Mouse (Mus musculus) heart, adult 2 months (tissue): Measurements from ENCODE around the gene Gm28042.

Experiments
- CTCF ChIP-seq: fragments of 200-600 bp; IDR thresholded peaks from 2 replicates; pipeline ENCODE4 v1.8.1; 2022; ENCODE audit warnings: antibody characterized with exemption, mild to moderate bottlenecking, moderate library complexity
- EP300 ChIP-seq: fragments of 200-500 bp; IDR thresholded peaks from 2 replicates; pipeline ENCODE4 v1.6.1; 2011; ENCODE audit warnings: low read depth, low read length, control low read depth; ENCODE audit not compliant: insufficient read depth
- POLR2A ChIP-seq: fragments of 200-500 bp; IDR thresholded peaks from 2 replicates; pipeline ENCODE4 v1.6.1; 2011; ENCODE audit warnings: mild to moderate bottlenecking, low read depth, low read length, control low read depth; ENCODE audit not compliant: insufficient read depth

DNA sequence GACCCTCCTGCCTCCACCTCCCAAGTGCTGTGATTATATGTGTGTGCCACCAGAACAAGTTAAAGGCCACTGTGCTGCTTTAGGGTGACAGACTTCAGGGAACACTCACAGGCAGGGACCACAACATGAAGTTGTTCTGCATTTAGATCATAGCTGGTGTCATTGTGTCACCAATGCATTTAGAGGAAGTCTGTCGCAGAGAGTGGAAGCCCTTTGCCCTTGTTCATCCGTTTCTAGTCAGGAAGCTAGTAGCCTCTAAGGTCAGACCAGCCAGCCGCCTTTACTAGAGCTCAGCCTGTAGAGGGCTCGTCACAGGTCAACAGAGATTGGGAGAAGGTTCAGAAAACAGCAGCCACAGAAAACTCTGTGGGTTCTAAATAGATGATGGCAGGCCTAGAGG is 18.6 kb upstream of the Gm28042 start:
- TF ChIP-seq CTCF (no peak), POLR2A (no peak), EP300 (no peak)
